Mouse (Mus musculus) stomach, embryonic 16.5 days (tissue): Measurements from ENCODE around the gene Gkn3. TPM values are rescaled to one million over a fixed set of nuclear protein-coding genes. Genes with fewer than 3 reads are reported as not detected.

ENCODE experiments used
- polyA plus RNA-seq: library from polyadenylated mRNA; unstranded; fragments of >200 nt; fragmentation: Nextera tagmentation; extraction: Ambion mirVana; gene quantifications from 2 replicates; pipeline ENCODE4 v1.2.1, GENCODE M21; 2015

Gkn3 gene
- polyA plus RNA-seq, 1 experiment from 2014 or later, result 8.3 TPM

Other genes with a start within 250 kb of the Gkn3 start
- gene Antxr1, start 53.1 kb downstream of the Gkn3 start, polyA plus RNA-seq, result 7.8 and 8.0 TPM in 2 replicates
- gene Gkn1, start 38.0 kb downstream of the Gkn3 start, polyA plus RNA-seq, result 6.3 and 21.0 TPM in 2 replicates
- gene Gkn2, start 15.6 kb downstream of the Gkn3 start, polyA plus RNA-seq, result 9.3 and 29.6 TPM in 2 replicates
- gene Bmp10, start 40.1 kb upstream of the Gkn3 start, polyA plus RNA-seq, result not detected in 2 replicates
- 6.4 and 8.2 TPM in 2 replicates for gene Arhgap25, start 144.3 kb upstream of the Gkn3 start, polyA plus RNA-seq
- gene Prokr1, start 201.8 kb upstream of the Gkn3 start, polyA plus RNA-seq, result 3.2 and 3.3 TPM in 2 replicates